Mouse (Mus musculus) embryonic facial prominence, embryonic 14.5 days (tissue): ENCODE results near the gene Sbf2. TPM values are rescaled to one million over a fixed set of nuclear protein-coding genes. Genes with fewer than 3 reads are reported as not detected.

Experiments
- ATAC-seq: fragments of 200-750 bp; cut with Nextera tagmentation; 2 replicates; pipeline ENCODE4 v1.8.0; 2017; ENCODE audit warnings: low read depth, moderate number of reproducible peaks, moderate TSS enrichment
- DNase-seq: peaks from one replicate; pipeline ENCODE4 v3.0.0-alpha.2; 2015; ENCODE audit warnings: low spot score
- H3K27ac ChIP-seq: fragments of 300-500 bp; sonication (generic); replicated peaks from 2 replicates; pipeline ENCODE4 v1.5.1; 2014; ENCODE audit warnings: low read depth, mild to moderate bottlenecking, low read length, moderate library complexity
- H3K27me3 ChIP-seq: fragments of 300-500 bp; sonication (generic); replicated peaks from 2 replicates; pipeline ENCODE4 v1.6.1; 2014; ENCODE audit warnings: low read length; ENCODE audit not compliant: control insufficient read depth, insufficient read depth
- H3K36me3 ChIP-seq: fragments of 300-500 bp; sonication (generic); 2 replicates; pipeline ENCODE4 v1.6.1; 2014; ENCODE audit warnings: low read length, mixed read lengths; ENCODE audit not compliant: control insufficient read depth, insufficient read depth
- H3K4me1 ChIP-seq: fragments of 300-500 bp; sonication (generic); 2 replicates; pipeline ENCODE4 v1.6.1; 2014; ENCODE audit warnings: antibody characterized with exemption, low read length; ENCODE audit not compliant: control insufficient read depth, insufficient read depth
- H3K4me2 ChIP-seq: fragments of 300-500 bp; sonication (generic); 2 replicates; pipeline ENCODE4 v1.6.1; 2014; ENCODE audit warnings: low read depth, mild to moderate bottlenecking, low read length, moderate library complexity, mixed read lengths
- H3K4me3 ChIP-seq: fragments of 300-500 bp; sonication (generic); 2 replicates; pipeline ENCODE4 v1.5.1; 2014; ENCODE audit warnings: low read depth, mild to moderate bottlenecking, low read length
- H3K9ac ChIP-seq: fragments of 300-500 bp; sonication (generic); 2 replicates; pipeline ENCODE4 v1.6.1; 2014; ENCODE audit warnings: low read depth, mild to moderate bottlenecking, low read length, moderate library complexity, mixed read lengths
- H3K9me3 ChIP-seq: fragments of 300-500 bp; sonication (generic); 2 replicates; pipeline ENCODE4 v1.6.1; 2016; ENCODE audit warnings: low read length; ENCODE audit not compliant: control insufficient read depth
- WGBS: fragments of 180-500 bp; shearing (Covaris S2); extraction: QIAGEN DNeasy Blood & Tissue Kit; methylation state at CpG from one replicate; pipeline ENCODE4 v1.1.7; 2014; 5-methylcytosine and 5-hydroxymethylcytosine counted together
- polyA plus RNA-seq: library from polyadenylated mRNA; unstranded; fragments of >200 nt; fragmentation: Nextera tagmentation; extraction: Ambion mirVana; gene quantifications from 2 replicates; pipeline ENCODE4 v1.2.1, GENCODE M21; 2014

Gene Sbf2
- polyA plus RNA-seq: 24.8 and 24.9 TPM in 2 replicates

- H3K27me3 ChIP-seq: no peaks in the 10 kb centered on the region
- peak within 1 kb of the TSS; percentile 90 for H3K4me2 ChIP-seq
- H3K9me3 ChIP-seq: no peaks in the 10 kb centered on the region
- no peaks in the 10 kb centered on the region for H3K36me3 ChIP-seq
- DNase-seq: peak; percentile 90
- peak within 1 kb of the TSS; percentile 97 for H3K27ac ChIP-seq
- ATAC-seq: peak; percentile 93
- H3K4me1 ChIP-seq: peaks cover 10% of the 10 kb centered on the region
- H3K9ac ChIP-seq: peak within 1 kb of the TSS; percentile 92
- peak within 1 kb of the TSS; percentile 92 for H3K4me3 ChIP-seq
- 0% methylated on average over 13 of the region's 127 CpGs for WGBS
Measured at GRCm38 (mm10) chr7:110614133-110615063, at the start of gene Sbf2. Sbf2 (minus strand) TSS chr7:110614922.

- H3K9me3 ChIP-seq: 0 out of 2 replicates have a peak, but pooled peaks cover 4% of the 10 kb centered on the region
- no peaks in the 10 kb centered on the region for H3K36me3 ChIP-seq
- DNase-seq (no peak), ATAC-seq (no peak)
- H3K9ac ChIP-seq: no peak overlapping the region
- no peaks in the 10 kb centered on the region for H3K27me3 ChIP-seq
- H3K4me1 ChIP-seq: no peaks in the 10 kb centered on the region
- H3K4me2 ChIP-seq: no peak overlapping the region
- WGBS: 30% methylated on average over 3 of the region's 3 CpGs
- H3K4me3 ChIP-seq: no peak overlapping the region
- H3K27ac ChIP-seq: no peak overlapping the region
Measured at GRCm38 (mm10) chr7:110658378-110658928, 43.7 kb upstream of the Sbf2 start.

- 69% methylated on average over 6 of the region's 6 CpGs for WGBS
- H3K9me3 ChIP-seq: no peaks in the 10 kb centered on the region
- no peak overlapping the region for H3K4me3 ChIP-seq
- H3K4me2 ChIP-seq: no peak overlapping the region
- no peaks in the 10 kb centered on the region for H3K27me3 ChIP-seq
- DNase-seq (no peak), ATAC-seq (no peak)
- H3K9ac ChIP-seq: no peak overlapping the region
- no peaks in the 10 kb centered on the region for H3K4me1 ChIP-seq
- H3K27ac ChIP-seq: no peak overlapping the region
- no peaks in the 10 kb centered on the region for H3K36me3 ChIP-seq
Measured at GRCm38 (mm10) chr7:110655966-110656365, 41.2 kb upstream of the Sbf2 start.

DNA sequence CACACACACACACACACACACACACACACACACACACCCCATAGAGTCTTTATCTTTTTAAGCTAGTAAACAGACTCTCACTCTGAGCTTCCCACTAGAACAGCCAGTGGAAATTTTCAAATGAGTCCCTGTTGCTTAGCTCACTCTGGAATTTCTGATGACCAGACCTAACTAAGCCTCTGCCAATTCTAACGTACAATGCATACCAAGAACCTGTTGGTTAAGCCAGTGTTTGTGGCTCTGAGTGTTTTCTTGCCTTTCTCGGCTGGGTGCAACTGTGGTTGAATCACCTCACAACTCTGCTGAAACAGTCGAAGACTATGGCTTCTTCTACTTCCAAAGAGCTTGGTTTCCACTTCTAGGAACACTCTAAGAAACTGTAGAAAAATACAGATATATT is 40.5 kb upstream of the Sbf2 start:
- Histone ChIP-seq H3K9ac (no peak overlapping the region), H3K27ac (no peak overlapping the region), H3K4me3 (no peak overlapping the region), H3K4me1 (no peaks in the 10 kb centered on the region), H3K4me2 (no peak overlapping the region), H3K9me3 (no peaks in the 10 kb centered on the region), H3K27me3 (no peaks in the 10 kb centered on the region), H3K36me3 (no peaks in the 10 kb centered on the region)
- no peak for DNase-seq
- ATAC-seq: no peak
- 66% methylated on average over 3 of the region's 3 CpGs for WGBS

GRCm38 (mm10) chr7:110651091-110651490 is 36.4 kb upstream of the Sbf2 start:
- H3K4me3 ChIP-seq: no peak overlapping the region
- no peaks in the 10 kb centered on the region for H3K9me3 ChIP-seq
- ATAC-seq: no peak
- no peaks in the 10 kb centered on the region for H3K4me1 ChIP-seq
- no peak overlapping the region for H3K27ac ChIP-seq
- no peak overlapping the region for H3K4me2 ChIP-seq
- no peaks in the 10 kb centered on the region for H3K36me3 ChIP-seq
- no peak overlapping the region for H3K9ac ChIP-seq
- 62% methylated on average over 6 of the region's 6 CpGs for WGBS
- H3K27me3 ChIP-seq: no peaks in the 10 kb centered on the region
- DNase-seq: no peak

GRCm38 (mm10) chr7:110650491-110650890 is 35.8 kb upstream of the Sbf2 start:
- 86% methylated on average over 4 of the region's 4 CpGs for WGBS
- H3K9ac ChIP-seq: no peak overlapping the region
- no peak for DNase-seq

DNA sequence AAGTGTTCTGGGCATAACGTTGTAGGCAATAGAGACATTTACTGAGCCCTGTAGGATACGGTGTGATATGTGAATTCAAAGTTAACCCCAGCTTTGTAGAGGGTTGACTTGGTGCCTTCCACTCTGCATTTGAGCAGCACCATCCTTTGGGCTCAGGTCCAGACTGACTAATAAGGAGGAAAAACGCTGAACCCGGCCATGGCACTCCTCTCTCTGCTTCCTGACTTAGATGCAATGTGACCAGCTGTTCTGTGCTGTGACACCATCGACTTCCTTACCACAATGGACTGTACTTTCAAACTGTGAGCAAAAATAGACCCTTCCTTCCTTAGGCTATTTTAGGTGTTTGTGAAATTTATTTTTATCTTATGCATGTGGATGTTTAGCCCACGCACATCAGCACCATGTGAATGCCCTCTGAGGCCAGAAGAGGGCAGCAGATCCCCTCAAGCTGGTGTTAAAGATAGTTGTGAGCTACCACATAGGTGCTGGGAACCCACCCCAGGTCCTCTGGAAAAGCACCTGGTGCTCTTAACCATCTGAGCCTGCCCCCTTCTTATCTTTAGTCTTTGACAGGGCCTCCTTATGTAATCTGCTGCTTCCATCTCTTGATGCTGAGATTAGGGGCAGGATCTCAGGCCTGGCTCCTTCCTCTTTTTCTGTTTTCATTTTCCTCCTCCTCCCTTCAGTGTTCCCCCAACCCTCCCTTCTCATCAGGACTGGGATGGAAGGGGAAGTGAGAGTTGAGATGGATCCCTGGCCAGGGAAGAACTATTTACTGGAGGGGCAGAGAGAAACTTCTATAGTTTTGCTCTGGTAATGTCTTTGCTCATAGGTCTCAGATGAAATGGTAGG is 34.6 kb upstream of the Sbf2 start:
- DNase-seq (no peak), ATAC-seq (no peak)
- H3K4me1 ChIP-seq: no peaks in the 10 kb centered on the region
- no peak overlapping the region for H3K27ac ChIP-seq
- no peaks in the 10 kb centered on the region for H3K9me3 ChIP-seq
- H3K4me2 ChIP-seq: no peak overlapping the region
- H3K27me3 ChIP-seq: no peaks in the 10 kb centered on the region
- H3K36me3 ChIP-seq: no peaks in the 10 kb centered on the region
- H3K9ac ChIP-seq: no peak overlapping the region
- H3K4me3 ChIP-seq: no peak overlapping the region
- WGBS: 81% methylated on average over 6 of the region's 6 CpGs

More at GRCm38 (mm10) chr7:110650491-110650890, 35.8 kb upstream of the Sbf2 start:
- Histone ChIP-seq H3K9me3 (no peaks in the 10 kb centered on the region), H3K27me3 (no peaks in the 10 kb centered on the region), H3K4me2 (no peak overlapping the region), H3K36me3 (no peaks in the 10 kb centered on the region), H3K4me1 (no peaks in the 10 kb centered on the region), H3K27ac (no peak overlapping the region), H3K4me3 (no peak overlapping the region)
- ATAC-seq: no peak

DNA sequence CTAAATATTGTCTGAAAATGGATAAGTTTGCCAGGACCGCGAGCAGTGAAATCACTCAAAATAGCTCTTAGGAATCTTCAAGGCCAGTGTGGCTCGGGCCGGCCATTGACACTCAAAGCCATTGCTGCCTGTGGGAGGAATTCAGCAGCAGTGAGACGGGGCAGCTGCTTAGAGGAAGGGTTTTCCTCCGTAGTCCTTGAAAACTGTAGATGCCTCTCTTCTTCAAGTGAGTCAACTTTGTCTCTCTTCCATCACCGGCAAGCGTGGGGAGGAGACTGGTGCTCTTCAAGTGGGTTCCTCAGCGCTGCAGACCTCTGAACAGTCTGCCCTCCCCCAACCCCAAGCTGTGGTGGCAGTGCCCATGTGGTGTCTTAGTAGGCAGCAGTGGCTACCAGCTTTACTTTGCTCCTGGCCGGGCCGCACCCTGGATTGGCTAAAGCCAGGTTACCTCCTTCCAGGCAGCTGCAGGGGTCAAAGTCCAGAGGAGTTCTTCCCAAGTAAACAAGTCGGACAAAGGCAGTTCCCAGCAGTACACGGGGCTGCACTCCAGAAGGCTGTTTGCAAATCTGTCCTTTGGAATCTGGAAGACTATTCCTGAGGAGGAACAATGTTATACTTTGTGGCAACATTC is 33.8 kb upstream of the Sbf2 start:
- Histone ChIP-seq H3K4me3 (no peak overlapping the region), H3K36me3 (no peaks in the 10 kb centered on the region), H3K27me3 (no peaks in the 10 kb centered on the region), H3K4me2 (no peak overlapping the region), H3K4me1 (no peaks in the 10 kb centered on the region), H3K9ac (no peak overlapping the region), H3K9me3 (no peaks in the 10 kb centered on the region), H3K27ac (no peak overlapping the region)
- ATAC-seq (no peak), DNase-seq (no peak)
- WGBS: 76% methylated on average over 13 of the region's 13 CpGs
